Mouse (Mus musculus): ENCODE results near the gene Siae.

DNA sequence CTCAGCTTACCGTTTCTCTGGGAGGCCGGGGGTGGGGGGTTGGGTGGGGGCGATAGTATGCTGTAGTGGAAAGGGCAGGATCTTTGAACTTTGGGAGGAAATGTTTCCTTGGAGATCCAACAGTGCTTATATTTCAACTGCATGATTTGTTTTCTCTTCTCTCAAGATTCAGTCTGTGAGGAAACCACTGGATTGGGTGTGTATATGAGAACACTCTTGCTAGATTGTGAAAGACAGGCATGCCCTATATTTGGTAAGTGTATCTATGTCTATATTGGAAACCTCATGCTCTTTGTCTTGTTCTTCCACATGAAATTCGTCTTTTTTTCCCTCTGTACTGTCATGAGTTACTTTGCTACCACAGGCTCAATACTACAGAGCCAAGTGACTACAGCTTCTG is 114.2 kb downstream of the Siae start:
- TF ChIP-seq CTCF (IDR thresholded peaks at IDR 0.05) (no peak), EP300 (IDR thresholded peaks at IDR 0.05) (no peak)
